Mouse (Mus musculus) CD4-positive naive resting alpha-beta T cell, adult 57 days (primary cell): ENCODE data around the gene Olfr250. TPM values are rescaled to one million over a fixed set of nuclear protein-coding genes. Genes with fewer than 3 reads are reported as not detected.

Experiments used
- total RNA-seq: library from RNA; stranded (reverse); gene quantifications from one replicate; pipeline ENCODE4 v1.2.4, GENCODE M21; 2023

Gene Olfr250
- total RNA-seq, result not detected

DNA sequence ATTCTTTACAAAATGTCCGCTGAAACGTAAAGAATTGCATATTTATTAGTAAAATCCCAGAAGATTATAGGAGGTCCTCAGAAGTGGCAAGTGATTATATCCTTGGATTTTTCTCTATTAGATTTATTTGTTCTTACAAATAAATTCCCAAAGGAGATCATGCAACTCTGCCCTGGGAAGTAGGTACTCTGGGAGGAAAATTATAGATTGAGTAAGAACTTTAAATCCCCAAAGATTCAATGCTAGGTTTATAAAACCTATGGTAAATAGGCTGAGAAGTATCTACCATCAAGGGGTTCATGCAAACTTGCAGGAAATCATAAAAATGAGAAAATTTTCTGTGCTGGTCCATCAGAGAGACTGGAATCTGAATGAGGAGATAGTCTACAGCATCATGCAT, at the start of gene Olfr250:
TSS of gene Olfr250 (plus strand) at position 301 of the 400 bp plus-strand sequence.

GRCm38 (mm10) chr9:38328760-38329159, 37.9 kb upstream of the Olfr250 start, which contains the start of gene Olfr25:
TSS of gene Olfr25 (plus strand) at chr9:38329060.

DNA sequence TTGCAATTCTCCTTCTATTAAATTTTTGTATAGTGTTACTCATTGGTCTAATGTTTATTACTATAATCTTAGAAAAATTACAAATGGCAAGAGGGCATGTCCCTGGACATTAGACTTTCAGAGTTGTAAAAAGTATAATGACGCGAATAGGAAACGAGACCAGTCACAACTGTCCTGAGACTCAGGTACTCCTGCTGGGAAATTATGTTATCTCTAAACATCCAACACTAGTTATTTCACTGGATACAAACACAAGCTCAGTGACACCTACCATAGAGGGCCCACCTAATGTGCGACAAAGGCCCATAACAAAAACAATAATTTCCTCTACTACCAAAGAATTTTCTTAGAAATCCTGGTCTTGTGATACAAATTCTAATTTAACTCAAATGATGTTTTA, 18.6 kb upstream of the Olfr250 start, which contains the start of gene Olfr898:
TSS of gene Olfr898 (plus strand) at position 301 of the 400 bp plus-strand sequence.

GRCm38 (mm10) chr9:38376786-38377185, 10.1 kb downstream of the Olfr250 start, which contains the start of gene Olfr251:
TSS of gene Olfr251 (plus strand) at chr9:38377086.

DNA sequence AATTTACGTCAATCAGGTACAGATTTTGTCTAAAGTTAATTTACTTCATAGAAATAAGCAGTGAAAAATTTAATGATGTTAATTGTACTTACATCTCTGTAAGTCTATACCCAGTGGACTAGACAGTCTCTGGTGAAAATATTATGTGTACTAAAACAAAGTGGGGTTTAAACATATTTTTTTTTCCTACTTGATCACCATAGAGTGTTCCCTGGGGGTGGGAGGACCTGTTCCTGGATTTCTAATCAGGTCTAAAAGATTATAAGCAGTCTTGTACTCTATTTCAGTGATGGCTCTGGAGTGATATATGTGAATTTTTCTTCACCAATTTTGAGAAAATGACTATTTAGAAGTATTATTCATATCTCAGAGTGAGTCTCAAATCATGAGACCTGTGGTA, 34.7 kb downstream of the Olfr250 start, which contains the start of gene Olfr147:
TSS of gene Olfr147 (plus strand) at position 301 of the 400 bp plus-strand sequence.

Other genes with a start within 250 kb of the Olfr250 start
- gene Olfr890, start 224.4 kb upstream of the Olfr250 start, total RNA-seq, result not detected
- not detected for gene Olfr891, start 186.1 kb upstream of the Olfr250 start, total RNA-seq
- gene Olfr893, start 158.5 kb upstream of the Olfr250 start, total RNA-seq, result not detected
- gene Olfr894, start 148.8 kb upstream of the Olfr250 start, total RNA-seq, result not detected
- gene Olfr143, start 114.1 kb upstream of the Olfr250 start, total RNA-seq, result not detected
- gene Olfr895, start 99.0 kb upstream of the Olfr250 start, total RNA-seq, result not detected
- gene Olfr896-ps1, start 75.8 kb upstream of the Olfr250 start, total RNA-seq, result not detected
- not detected for gene Olfr25, start 37.8 kb upstream of the Olfr250 start, total RNA-seq
- gene Olfr898, start 18.5 kb upstream of the Olfr250 start, total RNA-seq, result not detected
- gene Olfr251, start 10.2 kb downstream of the Olfr250 start, total RNA-seq, result not detected
- gene Olfr147, start 34.8 kb downstream of the Olfr250 start, total RNA-seq, result not detected
- not detected for gene Olfr901, start 62.6 kb downstream of the Olfr250 start, total RNA-seq
- gene Olfr902, start 80.8 kb downstream of the Olfr250 start, total RNA-seq, result not detected
- not detected for gene Olfr904, start 96.2 kb downstream of the Olfr250 start, total RNA-seq
- gene Olfr905, start 104.2 kb downstream of the Olfr250 start, total RNA-seq, result 0.12 TPM
- gene Olfr906, start 120.2 kb downstream of the Olfr250 start, total RNA-seq, result not detected
- not detected for gene Olfr907, start 128.9 kb downstream of the Olfr250 start, total RNA-seq
- gene Olfr911-ps1, start 154.7 kb downstream of the Olfr250 start, total RNA-seq, result not detected
- not detected for gene Olfr910, start 171.0 kb downstream of the Olfr250 start, total RNA-seq
- gene Olfr912, start 213.3 kb downstream of the Olfr250 start, total RNA-seq, result not detected
- not detected for gene Olfr913, start 225.9 kb downstream of the Olfr250 start, total RNA-seq
- gene Olfr914, start 238.2 kb downstream of the Olfr250 start, total RNA-seq, result not detected